Mouse (Mus musculus): Measurements from ENCODE around the gene Ecsit.

Gene Ecsit

DNA sequence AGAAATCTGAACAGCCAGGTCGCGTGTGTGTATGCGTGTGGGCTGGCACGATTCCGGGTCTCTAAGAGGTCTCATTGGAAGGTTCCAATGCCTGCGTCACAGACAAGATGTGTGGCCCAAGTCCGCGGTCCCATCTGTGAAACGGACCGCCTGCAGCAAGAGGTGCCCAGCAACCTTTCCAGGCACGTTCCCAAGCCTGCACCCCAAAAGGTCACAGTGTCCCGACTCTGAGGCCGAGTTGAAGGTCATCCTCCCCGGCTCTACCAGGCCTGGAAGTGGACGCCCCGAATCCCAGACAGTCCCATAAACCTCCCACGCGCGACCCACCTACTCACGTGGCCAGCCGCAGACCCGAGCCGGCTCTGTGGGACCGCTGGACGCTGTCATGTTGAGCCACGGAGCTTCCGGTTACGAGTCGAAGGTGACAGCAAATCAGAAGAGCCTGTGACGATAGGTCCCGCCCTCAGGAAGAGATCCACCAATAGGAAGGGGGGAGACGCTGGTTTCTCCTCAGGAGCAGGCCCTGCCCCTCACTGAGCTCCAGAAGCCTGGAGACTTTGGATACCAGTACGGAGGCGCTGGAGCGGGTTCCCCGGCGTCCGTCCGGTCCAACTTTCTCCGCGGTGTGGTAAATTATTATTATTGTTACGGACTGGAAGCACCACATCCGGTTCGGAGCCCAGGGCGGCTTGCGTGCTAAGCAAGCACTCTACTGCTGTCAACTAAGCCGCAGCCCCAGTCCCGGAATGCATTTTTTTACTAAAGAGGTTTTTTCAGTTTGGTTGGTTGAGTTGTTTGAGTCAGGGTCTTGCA lies at the start of gene Ecsit:
Gene Ecsit, minus strand, starts transcription at position 417 of the 813 bp plus-strand sequence.
- DNase-seq (ENCODE audit: low spot score in 2 of 2): peak; percentile 81 to 94

DNA sequence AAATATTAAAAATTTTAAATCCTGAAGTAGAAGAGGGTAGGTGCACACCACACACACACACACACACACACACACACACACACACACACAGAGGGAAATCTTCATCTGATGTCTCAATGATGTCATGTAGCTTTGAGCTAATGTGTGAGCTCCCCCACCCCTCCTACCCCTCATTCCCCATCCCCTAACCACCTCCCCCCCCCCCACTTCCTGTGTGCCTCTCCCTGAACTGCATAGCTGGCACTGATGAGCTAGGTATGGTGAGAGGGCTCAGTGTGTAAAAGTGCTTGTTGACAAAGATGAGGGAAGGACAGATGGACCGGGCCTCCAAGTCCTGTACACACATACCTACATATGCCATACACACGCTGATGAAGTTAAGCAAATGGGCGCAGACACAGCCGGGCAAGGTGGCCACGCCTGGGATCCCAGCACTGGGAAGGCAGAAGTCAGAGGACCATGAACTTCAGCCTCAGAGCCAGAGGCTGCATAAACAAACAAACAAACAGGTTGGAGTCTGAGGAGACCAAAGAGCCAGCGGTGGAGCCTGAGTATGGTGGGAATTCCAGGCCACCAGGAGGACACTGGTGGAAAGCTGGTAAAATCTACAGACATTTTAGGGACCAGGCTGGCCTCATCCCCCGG lies 49.1 kb upstream of the Ecsit start:
- DNase-seq (ENCODE audit: low spot score in 2 of 2): no peak

DNA sequence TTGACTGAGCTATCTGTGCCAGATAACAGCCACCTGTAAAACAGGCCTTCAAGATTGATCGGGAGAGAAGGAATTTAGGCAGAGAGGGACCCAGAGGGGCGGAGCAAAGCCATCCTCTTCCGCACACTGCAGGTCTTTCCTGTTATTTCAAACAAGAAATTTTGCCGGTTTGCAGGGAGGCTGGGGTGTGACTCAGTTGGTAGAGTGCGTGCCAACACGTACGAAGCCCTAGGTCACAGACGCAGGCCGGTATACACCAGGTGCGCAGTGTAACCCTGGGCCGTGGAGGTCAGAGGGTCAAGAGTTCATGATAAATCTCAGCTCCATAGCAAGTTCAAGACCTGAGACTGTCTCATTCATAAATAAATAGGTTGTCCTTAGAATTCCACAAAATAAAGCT lies 47.0 kb upstream of the Ecsit start:
- DNase-seq (ENCODE audit: low spot score in 2 of 2): no peak

DNA sequence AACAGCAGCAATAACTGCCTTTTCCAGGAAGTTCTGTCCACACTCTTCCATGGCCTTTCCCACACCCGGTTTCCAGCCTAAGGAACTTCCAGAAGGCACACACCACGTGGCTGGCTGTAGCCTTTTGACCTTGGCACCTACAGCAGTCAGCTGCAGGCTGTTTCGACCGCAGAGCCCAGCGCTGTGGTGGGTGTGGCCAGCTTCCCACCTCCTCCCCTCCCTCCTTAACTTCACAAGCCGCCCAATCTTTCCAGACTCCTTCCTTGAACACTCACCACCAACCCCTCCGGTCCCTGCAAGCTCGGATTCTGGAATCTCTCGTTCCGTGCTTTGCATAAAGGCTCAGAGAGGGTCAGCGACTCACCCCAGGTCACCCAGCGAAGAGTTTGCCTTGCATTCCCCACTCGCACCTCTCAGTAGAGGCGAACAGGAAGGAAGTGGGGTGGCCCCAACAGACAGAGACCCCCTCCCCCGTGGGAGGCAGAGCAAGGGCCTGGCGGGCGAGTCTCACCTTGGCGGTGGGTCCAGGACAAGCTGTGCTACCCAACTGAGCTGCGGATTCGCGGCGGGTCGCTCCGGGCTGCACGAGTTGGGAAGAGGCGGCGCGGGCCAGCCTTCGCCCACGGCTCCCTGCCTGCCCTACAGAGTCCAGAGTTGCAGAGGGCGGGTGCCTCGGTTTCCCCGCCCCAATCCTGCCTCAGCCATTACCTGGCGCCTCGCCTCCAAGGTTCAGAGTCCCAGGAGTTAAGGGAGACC lies 46.2 kb upstream of the Ecsit start:
- no peak for DNase-seq (ENCODE audit: low spot score in 2 of 2)

GRCm38 (mm10) chr9:22125246-22126027 lies 40.2 kb upstream of the Ecsit start:
- DNase-seq (ENCODE audit: low spot score in 2 of 2): no peak

DNA sequence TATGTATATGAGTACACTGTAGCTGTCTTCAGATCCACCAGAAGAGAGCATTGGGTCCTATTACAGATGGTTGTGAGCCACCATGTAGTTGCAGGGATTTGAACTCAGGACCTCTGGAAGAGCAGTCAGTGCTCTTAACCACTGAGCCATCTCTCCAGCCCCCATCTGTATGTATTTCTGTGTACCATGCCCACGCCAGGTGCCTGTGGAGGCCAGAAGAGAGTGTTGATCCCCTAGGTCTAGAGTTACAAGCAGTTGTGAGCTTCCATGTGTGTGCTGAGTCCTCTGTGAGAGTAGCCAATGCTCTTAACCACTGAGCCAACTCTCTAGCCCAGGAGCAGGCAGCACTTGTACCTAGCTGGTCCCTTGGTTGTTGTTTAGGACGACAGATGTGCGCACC lies 38.9 kb upstream of the Ecsit start:
- no peak for DNase-seq (ENCODE audit: low spot score in 2 of 2)

- no peak for DNase-seq (ENCODE audit: low spot score in 2 of 2)
Observed at GRCm38 (mm10) chr9:22123069-22123609, 37.9 kb upstream of the Ecsit start.

DNA sequence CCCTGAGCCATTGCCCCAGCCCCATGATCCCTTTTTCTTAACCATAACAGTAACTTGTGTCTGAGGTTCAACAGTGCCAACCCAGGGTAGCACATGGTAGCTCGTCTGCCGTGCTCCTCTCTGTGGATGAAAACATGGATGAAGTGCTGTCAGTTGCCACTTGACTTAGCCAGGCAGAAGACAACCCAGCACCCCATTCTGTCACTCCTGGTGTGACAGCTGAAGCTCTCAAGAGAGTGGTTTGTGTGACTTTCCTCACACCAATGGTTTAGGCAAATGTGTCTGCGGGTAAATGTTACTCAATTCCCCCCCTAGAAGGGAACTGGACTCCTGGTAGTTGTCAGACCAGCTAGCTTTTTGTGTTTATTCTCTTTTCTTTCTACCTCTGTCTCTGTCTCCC lies 36.8 kb upstream of the Ecsit start:
- no peak for DNase-seq (ENCODE audit: low spot score in 2 of 2)

DNA sequence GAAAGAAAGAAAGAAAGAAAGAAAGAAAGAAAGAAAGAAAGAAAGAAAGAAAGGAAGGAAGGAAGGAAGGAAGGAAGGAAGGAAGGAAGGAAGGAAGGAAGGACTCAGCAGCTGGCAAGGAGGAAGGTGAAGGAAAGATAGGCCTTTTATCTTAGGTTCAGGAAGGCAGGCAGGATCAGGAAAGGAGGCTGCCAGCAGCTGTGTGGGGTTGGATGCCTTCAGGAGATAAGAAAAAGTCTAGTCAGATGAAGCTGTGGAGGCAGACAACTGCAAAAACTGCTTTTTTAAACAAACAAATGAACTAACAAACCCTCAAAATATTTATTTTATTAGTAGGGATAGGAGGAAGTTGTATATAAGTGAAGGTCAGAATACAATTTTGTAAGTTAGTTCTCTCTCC lies 36.3 kb upstream of the Ecsit start:
- no peak for DNase-seq (ENCODE audit: low spot score in 2 of 2)

DNA sequence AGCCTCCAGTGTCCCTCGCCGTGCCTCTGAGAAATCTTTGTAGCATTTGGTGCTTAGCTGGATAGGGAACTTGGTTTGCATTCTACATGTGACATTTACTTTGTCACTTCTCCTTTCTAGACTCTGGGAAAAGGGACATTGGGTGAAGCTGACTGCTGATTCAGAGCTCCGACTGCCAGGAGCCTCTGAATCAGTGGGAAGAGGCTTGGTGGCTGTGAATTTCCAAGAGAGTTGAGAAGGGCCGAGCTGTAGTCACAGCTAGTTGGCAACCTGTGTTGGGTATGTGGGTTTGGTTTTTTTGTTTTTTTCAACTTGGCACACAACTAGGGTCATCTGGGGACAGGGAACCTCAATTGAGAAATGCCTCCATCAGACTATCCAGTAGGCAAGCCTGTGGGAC lies 34.3 kb upstream of the Ecsit start:
- DNase-seq (ENCODE audit: low spot score in 2 of 2): no peak

GRCm38 (mm10) chr9:22117754-22118456 lies 32.7 kb upstream of the Ecsit start:
- DNase-seq (ENCODE audit: low spot score in 2 of 2): peak in 1 of 2 experiments; percentile 52

DNA sequence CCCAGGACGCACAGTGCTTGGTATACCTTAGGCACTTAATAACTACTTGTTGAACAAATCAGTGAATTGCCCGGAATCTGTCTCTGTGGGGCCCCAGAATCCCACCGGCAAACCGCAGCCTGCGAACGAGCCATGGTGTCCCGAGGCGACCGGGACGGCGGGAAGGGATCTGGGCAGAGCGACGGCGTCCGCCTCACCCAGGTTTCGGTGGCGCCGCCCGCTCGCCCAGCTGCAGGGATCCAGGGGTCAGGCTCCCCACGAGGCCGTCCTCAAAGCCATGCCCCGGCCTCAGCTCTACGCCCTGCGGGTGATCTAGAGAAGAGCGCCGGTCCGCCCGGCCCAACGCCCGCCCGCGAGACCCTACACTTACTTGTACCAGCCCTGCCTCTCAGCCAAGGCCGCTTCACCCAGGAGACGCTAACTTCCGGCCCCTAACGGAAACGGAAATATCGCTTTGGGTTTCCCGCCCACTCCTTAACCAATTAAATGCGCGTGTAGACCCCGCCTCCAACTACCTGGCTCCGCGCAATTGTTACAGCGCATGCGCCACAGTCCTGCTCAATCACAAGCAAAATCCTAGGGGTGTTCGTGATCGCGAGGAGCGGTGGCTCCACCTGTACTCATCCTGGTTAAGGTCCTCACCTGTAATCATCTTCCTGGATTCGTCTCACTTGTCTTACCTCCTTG lies 31.6 kb upstream of the Ecsit start, which contains the start of gene Elof1:
Gene Elof1, minus strand, starts transcription at position 433 of the 687 bp plus-strand sequence.
- peak; percentile 77 to 87 for DNase-seq (ENCODE audit: low spot score in 2 of 2)

DNA sequence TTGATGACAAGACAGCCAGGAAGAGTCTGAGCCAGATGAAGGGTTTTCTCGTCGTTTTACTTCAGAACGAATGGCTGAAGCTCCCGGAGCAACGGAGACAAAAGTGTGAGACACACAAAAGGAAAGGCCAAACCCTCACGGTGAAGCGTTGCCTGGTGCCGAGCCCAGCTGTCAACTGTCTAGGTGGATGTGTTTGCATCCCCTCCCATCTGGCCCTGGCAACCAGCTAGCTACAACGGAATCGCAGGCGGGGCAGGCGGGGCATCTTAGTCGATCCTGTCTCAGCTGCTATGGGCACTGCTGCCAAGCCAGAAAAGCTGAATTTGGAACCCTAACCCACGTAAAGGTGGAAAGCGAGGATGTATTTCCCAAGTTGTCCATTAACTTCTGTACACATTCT lies 30.8 kb upstream of the Ecsit start:
- peak in 1 of 2 experiments; percentile 44 for DNase-seq (ENCODE audit: low spot score in 2 of 2)

DNA sequence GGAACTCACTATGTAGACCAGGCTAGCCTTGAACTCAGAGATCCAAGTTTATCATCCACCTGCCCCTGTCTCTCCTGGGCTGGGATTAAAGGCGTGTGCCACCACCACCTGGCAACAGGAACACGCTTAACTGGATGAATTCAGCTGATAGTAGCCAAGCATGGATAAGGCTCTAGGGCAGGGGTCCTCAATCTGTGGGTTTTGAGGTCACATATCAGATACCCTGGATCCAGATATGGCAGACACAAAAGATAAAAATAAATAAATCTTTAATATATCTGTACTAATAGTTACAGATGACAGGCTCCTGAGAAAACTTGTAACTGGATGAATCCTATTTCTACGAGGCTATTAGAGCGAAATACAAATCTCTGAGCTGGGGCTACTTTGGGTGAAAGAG lies 30.4 kb upstream of the Ecsit start:
- no peak for DNase-seq (ENCODE audit: low spot score in 2 of 2)

GRCm38 (mm10) chr9:22108194-22108593 lies 23.0 kb upstream of the Ecsit start:
- DNase-seq (ENCODE audit: low spot score in 2 of 2): no peak

DNA sequence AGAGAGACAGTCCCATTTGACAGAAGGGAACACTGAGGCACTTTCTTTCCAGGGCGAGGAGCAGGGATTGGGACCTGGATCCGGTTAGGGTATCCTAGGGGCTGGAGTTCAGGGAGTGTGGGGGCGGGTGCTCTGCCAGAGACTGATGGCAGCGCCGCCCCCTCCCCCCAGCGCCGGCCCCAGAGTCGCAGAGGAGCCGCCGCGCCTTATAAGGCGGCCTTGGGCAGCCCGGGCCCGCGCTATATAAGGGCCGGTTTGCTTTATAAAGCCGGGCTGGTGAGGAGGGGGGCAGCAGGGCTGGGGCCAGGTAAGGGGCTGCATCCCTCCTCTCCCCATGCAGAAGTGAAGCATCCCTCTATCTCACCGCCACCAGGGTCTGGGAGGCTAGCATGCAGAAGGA lies 14.7 kb upstream of the Ecsit start:
- DNase-seq (ENCODE audit: low spot score in 2 of 2): no peak

GRCm38 (mm10) chr9:22098993-22099696 lies 13.9 kb upstream of the Ecsit start, which contains the start of gene Cnn1:
Cnn1 (plus strand) TSS chr9:22099216.
- no peak for DNase-seq (ENCODE audit: low spot score in 2 of 2)

- peak; percentile 50 to 74 for DNase-seq (ENCODE audit: low spot score in 2 of 2)
Observed at GRCm38 (mm10) chr9:22095854-22096307, 10.6 kb upstream of the Ecsit start.

DNA sequence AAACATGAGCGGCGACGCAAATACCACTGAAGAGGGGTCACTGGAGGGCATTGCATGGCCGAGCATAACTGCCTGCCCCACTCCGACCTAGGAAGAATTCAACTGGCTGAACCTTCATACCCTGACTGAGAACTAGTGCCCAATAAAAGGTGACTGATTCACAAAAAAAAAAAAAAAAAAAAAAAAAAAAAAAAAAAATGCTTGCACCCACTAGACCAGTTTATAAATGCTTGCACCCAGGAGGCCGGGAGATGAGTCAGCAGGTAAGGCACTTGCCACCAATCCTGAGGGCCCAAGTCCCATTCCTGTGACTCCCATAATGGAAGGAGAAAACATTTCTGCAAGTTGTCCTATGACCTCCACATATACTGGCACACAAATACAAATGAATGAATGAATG lies 7.5 kb upstream of the Ecsit start:
- no peak for DNase-seq (ENCODE audit: low spot score in 2 of 2)
